Mouse (Mus musculus) bone marrow, adult 2 months (tissue): ENCODE measurements around the gene Gsta4.

Experiments used
- CTCF ChIP-seq: fragments of 200-500 bp; IDR thresholded peaks from 2 replicates; pipeline ENCODE4 v1.5.1; 2011; ENCODE audit warnings: low read length, control low read depth; ENCODE audit not compliant: control insufficient read depth, insufficient read depth
- POLR2A ChIP-seq: fragments of 200-500 bp; IDR thresholded peaks from 2 replicates; pipeline ENCODE4 v1.6.1; 2011; ENCODE audit warnings: low read depth, mild to moderate bottlenecking, control low read depth, low read length, borderline replicate concordance; ENCODE audit not compliant: control insufficient read depth

- TF ChIP-seq CTCF (no peak), POLR2A (no peak)
Measured at GRCm38 (mm10) chr9:78176831-78177230, 5.7 kb upstream of the Gsta4 start.
